Mouse (Mus musculus) c-Kit-positive CD71-positive TER-119-positive erythroid progenitor cells, embryonic 14.5 days (primary cell): ENCODE data around the gene Mfrp.

Experiments
- DNase-seq: peaks from one replicate; pipeline ENCODE4 v3.0.0-alpha.2; 2013; ENCODE audit warnings: low spot score

Gene Mfrp

DNA sequence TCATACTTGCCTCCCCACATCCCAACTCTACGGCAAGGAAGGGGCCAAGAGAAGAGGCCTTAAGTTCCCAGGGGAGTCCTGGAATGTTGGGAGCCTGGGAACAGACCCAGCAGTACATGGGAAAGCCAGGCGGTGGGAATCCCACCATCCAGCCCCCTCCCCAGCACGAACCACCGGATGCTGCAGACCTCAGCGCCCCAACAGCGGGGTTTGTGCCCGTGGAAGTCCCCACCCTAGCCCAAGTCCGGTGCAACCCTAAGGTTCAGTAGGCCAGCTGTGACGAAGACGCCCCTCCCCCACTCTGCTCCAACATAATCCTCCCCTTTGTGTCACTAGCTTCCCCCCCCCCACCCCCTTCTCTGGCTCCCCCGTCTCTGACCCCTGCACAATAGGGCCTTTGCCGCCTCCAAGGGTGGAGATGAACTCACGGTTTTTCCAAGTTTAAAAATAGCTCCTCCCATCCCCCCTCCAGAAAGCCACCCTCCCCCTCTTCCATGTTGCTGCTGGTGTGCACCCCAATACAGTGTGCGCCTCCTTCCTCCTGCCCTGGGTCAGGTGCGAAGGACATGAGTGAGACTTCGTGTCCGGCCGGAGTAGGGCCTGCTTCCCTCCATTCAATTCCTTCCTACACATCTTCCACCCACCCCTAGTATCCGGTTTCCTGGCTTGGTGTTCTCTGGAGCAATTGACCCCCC lies 29.2 kb downstream of the Mfrp start:
- no peak for DNase-seq

DNA sequence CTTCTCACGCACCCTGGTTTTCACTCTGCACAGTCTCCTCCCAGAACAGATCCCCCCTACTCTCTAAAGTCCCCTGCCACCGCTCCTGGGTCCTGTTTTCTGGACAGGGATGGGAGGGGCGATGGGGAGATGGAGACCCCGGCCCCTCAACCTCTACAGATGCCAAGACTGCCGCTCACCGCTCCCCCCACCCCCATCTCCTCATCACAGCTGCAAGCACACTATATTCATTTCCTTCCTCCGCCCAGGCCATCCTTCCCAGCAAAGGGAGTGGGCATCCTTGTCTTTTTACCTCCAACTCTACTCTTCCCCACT lies 29.7 kb downstream of the Mfrp start:
- DNase-seq: no peak

DNA sequence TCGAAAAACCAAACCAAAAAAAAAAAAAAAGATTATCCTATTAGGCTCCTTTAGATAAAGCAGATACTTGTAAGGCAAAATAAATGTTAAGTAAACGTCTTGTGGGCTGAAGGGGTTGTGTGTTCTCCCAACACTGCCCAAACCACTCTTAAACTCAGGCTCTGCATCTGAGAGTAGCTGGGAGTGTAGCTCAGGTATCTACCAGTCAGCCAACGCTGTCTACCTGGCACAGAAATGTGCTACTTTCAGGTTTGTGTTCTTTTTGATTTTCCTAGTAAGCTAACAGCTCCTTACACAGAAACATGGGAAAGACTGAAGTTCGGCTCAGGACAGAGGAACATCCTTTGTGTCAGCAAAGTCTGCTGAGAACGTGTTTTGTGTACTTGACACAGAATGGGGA lies 30.7 kb downstream of the Mfrp start:
- no peak for DNase-seq

DNA sequence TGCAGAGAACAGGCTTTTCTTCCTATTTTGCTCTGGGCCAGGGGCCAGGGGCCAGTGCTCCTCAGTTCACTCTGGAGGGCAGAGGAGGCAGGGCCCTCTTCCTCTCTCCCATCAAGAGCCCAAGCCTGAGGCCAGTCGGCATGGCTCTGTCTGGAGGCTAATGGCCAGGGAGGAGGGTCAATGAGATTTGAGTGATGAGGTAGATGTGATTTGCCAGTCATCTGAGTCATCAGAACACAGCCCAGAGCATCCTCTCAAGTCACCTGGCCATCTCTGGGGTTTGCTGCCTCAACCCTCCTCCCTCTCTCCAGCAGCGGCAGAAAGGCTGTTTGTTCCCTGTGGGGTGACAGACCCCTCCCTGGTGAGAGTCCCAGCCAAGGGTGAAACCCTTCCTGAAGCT lies 31.8 kb downstream of the Mfrp start:
- DNase-seq: no peak

DNA sequence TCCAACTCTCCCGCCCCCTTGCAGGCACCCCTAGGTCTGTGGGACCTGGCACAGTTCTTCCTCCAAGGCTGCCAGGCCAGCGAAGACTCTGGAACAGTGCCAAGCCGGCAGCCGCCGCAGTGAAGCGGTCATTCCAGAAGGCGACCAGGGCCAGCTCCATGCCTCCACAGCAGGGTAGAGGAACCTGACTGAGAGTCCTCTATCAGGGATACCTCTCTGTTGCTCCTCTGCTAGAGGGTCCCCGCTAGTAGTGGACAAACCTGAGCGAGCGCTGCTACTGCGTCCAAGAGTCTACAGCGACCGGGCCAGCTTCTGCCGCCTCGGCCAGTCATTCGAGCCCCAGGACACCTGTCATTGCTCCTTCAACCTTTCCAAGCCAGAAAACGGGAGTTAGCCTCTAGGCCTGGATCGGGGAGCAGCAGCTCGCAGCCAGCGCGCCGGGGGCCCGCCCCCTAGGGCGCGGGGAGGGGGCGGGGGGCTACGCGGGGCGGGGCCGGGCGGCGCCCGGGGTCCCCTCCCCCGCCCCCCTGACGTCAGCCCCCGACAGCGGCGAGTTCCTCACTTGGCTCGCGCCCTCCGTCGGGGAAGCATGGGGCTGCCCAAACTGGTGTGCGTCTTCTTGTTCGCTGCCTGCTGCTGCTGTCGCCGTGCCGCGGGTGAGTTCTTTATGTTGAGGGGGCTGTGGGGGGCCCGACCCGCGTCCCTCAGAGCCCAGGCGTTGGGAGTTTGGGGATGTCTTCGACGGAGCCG lies 32.7 kb downstream of the Mfrp start, which contains the start of gene Mcam:
TSS of gene Mcam (plus strand) at position 369 of the 750 bp plus-strand sequence.
- no peak for DNase-seq

DNA sequence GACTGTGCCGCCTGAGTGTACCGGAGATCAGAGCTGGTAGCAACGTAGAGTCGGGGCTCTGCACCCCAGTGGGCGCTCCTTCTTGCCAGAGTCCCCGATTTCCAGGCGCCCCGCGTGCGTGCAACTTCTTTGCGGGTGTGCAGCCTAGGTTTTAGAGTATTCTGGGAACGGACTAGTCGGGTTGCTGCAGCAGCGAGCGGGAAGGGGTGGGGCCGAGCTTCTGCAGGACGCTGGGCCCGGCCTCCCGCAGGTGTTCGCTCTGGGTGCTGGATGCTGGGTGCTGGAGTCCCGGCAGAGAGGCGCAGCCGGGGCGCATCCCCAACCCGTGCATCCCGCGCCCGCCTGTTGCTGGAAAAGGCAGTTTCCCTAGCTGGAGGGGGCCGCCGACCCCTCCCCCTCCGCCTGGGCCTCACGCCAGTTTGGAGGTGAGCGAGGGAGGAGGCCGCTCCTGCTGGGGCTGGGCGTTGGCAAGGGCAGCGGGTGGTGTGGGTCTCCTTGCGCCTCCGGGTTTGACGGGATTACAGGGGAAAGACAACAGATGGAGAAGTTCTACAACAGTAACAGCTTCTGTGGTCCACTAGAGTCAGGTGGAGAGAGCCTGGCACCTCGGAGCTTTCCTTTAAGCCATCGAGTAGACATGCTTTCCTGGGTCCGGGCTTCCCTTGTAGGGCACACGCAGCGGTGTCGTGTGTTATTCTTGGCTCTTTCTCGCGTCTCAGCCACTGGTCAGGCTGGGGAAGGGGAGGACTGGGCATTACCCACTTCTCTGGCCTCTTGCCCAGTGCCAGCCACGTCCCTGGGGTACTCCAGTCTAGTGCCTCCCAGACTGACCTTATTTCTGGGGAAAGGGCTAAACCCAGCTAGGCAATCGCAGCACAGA lies 33.6 kb downstream of the Mfrp start:
- DNase-seq: no peak

DNA sequence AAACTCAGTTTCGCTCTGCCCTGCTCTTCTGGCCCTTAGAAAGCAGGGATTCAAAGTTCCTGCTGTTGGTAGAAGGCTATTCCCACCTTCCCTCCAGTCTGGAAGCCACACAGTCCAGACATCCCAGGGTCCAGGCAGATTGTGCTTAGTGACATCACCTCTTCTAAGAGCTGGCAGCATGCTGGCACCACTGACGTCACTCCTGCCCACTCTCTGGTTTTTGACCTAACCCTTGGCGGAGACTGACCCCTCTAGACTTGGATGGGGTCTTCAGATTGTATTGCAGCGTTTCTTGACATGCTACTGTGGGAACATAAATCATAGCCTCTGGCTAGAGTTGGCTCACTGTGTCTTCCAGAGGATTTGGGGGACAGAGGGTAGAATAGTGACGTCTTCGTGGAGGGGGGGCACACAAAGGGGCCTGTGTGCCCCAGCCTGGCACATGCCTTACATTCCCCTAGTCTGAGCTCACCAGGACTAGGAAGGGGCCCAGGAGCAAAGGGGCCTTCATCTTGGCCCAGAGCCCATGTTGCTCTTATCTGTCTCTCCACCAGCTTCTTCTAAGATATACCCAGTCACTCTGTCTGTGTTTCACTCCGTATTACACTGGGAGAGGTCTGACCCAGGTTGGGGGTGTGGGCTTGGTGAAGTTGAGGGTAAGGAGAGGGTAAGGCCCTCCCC lies 34.3 kb downstream of the Mfrp start:
- no peak for DNase-seq

DNA sequence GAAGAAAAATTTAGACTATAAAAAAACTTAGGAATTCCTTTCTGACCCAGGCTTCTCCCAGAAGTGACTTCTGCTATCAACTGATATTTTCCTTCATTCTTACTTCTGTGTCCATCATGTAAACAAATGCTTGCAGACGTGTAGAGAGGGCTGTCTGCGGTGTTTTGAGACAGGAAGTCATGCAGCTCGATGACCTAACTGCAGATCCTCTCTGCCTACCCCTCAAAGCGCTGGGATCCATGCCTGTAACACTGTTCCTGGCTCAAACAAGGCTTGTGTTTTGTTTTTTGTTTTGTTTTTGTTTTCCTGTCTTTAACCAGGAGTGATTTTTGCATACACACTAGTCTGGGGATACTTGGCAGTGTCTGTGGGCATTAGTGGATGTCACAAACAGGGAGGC lies 36.3 kb downstream of the Mfrp start:
- no peak for DNase-seq

DNA sequence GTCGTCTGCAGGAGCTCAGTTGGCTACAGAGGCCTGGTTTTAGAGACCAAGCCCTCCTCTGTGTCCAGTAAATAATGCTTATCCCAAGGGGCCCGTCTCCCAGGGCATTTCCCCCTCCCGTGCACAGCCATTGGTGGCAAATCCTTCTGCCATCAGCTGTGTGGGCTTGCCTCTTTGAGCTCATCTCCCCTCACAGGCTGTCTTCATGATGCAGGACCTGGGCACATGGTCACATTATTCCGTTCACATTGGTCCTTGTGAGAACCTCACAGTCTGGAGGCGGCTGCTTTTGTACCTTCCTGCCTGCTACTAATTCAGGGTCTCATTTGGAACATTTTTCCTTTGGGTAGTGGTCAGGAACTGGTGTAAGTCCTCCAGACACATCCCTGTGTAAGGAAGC lies 40.4 kb downstream of the Mfrp start:
- DNase-seq: no peak

DNA sequence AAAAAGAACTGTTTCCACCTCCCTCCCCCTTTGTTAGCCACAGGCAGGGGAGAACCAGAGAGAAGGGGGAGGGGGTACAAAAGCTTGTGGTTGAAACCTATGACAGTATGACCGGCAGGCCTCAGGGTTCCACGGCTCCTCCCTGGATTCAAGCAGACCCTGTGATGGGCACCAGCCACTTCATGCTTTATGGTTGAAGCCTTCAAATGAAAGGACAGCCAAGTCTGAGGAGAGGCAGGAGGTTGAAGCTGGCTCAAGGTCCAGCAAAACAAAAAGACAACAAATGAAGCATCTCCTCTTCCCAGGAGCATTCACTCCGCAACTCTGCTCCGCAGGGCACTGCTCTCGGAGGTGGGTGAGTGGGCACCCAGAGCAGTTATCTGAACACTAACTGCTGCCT lies 41.9 kb downstream of the Mfrp start:
- DNase-seq: no peak

DNA sequence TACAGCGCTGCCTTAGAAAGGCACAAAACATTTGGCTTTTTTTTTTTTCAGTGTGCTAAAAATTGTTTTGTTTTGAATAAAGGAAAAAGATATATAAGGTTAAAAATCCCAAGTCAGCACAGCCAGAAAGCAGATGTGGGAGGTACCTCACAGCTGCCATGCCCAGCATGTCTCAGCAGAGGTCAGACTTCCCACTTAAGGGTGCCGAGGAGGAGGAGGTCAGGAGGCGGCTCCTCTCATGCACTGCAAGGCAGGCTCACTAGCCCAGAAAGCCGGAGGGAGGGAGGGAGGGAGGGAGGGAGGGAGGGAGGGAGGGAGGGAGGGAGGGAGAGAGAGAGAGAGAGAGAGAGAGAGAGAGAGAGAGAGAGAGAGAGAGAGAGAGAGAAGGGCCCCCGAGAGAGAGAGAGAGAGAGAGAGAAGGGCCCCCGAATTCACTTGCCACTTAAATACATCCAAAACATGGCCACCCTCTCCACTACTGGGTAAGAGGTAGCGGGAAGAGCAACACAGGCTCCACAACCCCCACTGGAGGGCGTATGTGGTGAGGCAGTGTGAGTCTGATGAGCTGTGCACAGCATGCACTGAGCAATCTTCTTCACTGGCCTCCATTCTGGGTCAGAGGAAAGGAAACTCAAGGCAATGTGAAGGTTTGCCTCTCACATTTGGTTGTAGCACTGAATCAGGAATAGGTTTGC lies 42.6 kb downstream of the Mfrp start:
- DNase-seq: no peak

DNA sequence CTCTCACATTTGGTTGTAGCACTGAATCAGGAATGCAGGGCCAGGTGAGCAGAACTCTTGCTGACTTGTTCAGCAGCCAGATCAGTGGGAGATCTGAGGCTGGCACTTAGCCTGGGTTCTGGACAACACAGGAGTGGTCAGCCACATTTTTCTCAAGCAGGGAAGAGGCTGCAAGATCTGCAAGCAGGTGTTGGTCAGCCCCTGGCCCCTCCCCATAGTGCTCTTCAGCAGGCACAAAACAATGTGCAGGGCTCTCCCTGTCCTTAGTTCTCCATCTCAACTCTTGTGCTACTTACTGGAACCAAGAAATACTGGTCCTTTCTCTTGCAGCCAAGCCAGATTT lies 43.2 kb downstream of the Mfrp start:
- no peak for DNase-seq

DNA sequence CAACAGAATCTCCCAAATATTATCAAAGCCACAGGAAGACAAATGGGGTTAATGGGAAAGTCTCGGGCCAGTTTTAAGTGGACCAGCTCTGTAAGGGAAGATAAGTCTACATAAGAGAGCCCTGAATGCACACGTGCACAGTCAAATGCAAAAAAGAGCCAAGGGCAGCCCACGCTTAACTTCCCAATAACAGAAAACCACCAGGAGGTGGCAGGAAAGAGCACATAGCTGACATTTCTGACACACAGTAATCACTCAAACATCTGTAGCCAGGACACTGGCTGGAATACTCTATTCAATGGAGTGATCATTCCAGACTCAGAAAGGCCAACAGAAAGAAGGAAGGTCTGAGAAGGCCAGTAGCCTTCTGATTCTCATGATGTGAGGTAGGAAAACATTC lies 45.8 kb downstream of the Mfrp start:
- no peak for DNase-seq
